Mouse (Mus musculus): ENCODE data around the gene Phactr1.

DNA sequence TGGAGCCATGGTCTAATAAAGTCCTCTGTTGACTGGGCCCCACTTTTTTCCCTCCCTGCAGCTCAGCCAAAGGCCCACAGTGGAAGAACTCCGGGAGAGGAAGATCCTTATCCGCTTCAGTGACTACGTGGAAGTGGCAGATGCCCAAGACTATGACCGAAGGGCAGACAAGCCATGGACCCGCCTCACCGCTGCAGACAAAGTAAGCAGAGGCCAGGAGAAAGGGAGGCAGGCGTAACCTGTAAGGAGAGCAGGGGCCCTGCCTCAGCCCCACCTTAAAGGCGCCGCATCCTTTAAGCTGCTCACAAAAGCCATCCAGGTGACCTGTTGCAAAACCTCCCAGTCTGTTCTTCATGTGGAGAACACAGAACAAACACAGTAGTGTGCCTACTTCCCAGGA, 452.4 kb downstream of the Phactr1 start:
- TF ChIP-seq CTCF (IDR thresholded peaks at IDR 0.05; ENCODE audit: low read depth): no peak
- TF ChIP-seq EP300 (IDR thresholded peaks at IDR 0.05; ENCODE audit: low read depth): no peak
